Mouse (Mus musculus) stomach, embryonic 16.5 days (tissue): ENCODE results near the gene Mpp2. TPM values are rescaled to one million over a fixed set of nuclear protein-coding genes. Genes with fewer than 3 reads are reported as not detected.

Source experiments
- ATAC-seq: fragments of 200-750 bp; cut with Nextera tagmentation; 2 replicates; pipeline ENCODE4 v1.8.0; 2017; ENCODE audit warnings: moderate number of reproducible peaks, moderate TSS enrichment; ENCODE audit not compliant: insufficient read depth, low FRiP score
- H3K27ac ChIP-seq: fragments of 300-500 bp; sonication (generic); 2 replicates; pipeline ENCODE4 v1.5.1; 2014; ENCODE audit warnings: low read length
- H3K27me3 ChIP-seq: fragments of 300-500 bp; sonication (generic); 2 replicates; pipeline ENCODE4 v1.6.1; 2014; ENCODE audit warnings: low read length, control low read depth, mixed read lengths; ENCODE audit not compliant: control insufficient read depth, insufficient read depth
- H3K36me3 ChIP-seq: fragments of 300-500 bp; sonication (generic); 2 replicates; pipeline ENCODE4 v1.6.1; 2014; ENCODE audit warnings: low read length; ENCODE audit not compliant: control insufficient read depth, insufficient read depth
- H3K4me1 ChIP-seq: fragments of 300-500 bp; sonication (generic); 2 replicates; pipeline ENCODE4 v1.6.1; 2014; ENCODE audit warnings: low read length, control low read depth, mixed read lengths; ENCODE audit not compliant: control insufficient read depth, insufficient read depth
- H3K4me2 ChIP-seq: fragments of 300-500 bp; sonication (generic); 2 replicates; pipeline ENCODE4 v1.6.1; 2014; ENCODE audit warnings: low read depth, low read length, mixed read lengths
- H3K4me3 ChIP-seq: fragments of 300-500 bp; sonication (generic); replicated peaks from 2 replicates; pipeline ENCODE4 v1.5.1; 2014; ENCODE audit warnings: mild to moderate bottlenecking, low read length
- H3K9ac ChIP-seq: fragments of 300-500 bp; sonication (generic); 2 replicates; pipeline ENCODE4 v1.6.1; 2014; ENCODE audit warnings: low read length
- H3K9me3 ChIP-seq: fragments of 300-500 bp; sonication (generic); replicated peaks from 2 replicates; pipeline ENCODE4 v1.6.1; 2016; ENCODE audit warnings: low read length, control low read depth; ENCODE audit not compliant: control insufficient read depth
- WGBS: fragments of 180-500 bp; shearing (Covaris S2); extraction: QIAGEN DNeasy Blood & Tissue Kit; methylation state at CpG from one replicate; pipeline ENCODE4 v1.1.7; 2014; 5-methylcytosine and 5-hydroxymethylcytosine counted together
- polyA plus RNA-seq: library from polyadenylated mRNA; unstranded; fragments of >200 nt; fragmentation: Nextera tagmentation; extraction: Ambion mirVana; gene quantifications from 2 replicates; pipeline ENCODE4 v1.2.1, GENCODE M21; 2015

Mpp2 gene
- polyA plus RNA-seq, 1 experiment from 2014 or later, result 8.3 TPM

DNA sequence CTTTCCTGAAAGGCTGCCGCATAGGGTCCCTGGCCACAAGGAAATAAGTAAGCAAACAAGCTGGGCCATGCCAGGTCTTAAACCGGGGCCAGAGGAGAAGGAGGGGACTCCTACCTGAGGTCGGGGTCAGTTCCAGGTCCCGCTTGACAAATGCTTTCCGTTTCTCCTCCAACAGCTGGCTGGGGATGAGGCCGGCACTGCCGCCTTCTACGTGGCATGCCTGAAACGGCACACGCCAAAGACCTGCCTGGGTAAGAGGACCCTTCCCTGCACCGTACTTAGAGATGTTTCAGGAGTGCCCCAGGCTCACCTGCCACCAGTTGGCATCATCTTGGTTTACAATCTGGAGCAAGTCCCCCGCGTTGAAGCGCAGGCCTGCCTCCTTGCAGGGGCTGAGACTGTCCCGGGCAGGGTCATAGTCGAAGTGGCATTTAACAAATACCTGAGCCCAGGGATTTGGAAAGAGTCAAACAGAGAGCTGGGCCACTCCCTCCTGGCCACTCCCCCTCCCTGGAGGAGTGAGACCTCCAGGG lies 26.3 kb downstream of the Mpp2 start:
- no peaks in the 10 kb centered on the region for H3K9me3 ChIP-seq
- H3K27ac ChIP-seq, result no peak overlapping the region
- no peaks in the 10 kb centered on the region; the same call in 1 of the 2 replicates for H3K27me3 ChIP-seq
- ATAC-seq, result no peak
- no peaks in the 10 kb centered on the region for H3K36me3 ChIP-seq
- H3K4me3 ChIP-seq, result no peak overlapping the region
- WGBS, result 29% methylated on average over 16 of the region's 16 CpGs
- H3K9ac ChIP-seq, result no peak overlapping the region
- peaks cover 6% of the 10 kb centered on the region; the same call in 1 of the 2 replicates for H3K4me1 ChIP-seq
- no peak overlapping the region for H3K4me2 ChIP-seq

DNA sequence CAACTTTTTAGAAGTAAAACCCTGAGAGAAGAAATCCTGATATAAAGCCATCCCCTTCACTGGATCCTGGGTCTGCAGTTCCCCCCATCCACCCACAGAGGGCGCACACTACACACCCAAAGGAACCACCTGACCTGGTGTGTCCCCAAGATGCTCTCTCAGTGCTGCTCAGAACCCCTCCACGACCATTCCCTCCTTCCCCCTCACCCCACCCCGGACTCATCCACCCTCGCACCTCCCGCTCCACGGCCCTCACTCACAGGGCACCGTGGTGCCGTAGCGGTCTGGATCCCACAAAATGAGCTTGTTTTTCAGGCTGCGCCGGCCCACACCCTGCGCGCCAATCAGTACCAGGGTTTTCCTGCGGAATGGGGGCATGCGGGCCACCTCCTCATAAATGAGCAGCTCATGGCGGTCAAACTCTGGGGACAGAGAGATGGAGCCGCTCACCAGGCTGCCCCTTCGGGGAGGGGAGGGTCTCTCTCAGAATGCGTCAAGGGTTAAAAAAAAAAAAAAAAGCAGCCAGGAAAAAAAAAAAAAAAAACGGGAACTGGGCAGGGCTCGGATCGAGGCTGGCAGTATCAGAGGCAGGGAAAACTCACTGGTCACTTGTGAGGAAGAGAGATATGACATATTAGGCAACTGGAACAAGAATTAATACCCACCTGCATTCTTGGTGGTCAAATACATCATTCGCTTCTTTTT lies 26.9 kb downstream of the Mpp2 start:
- Histone ChIP-seq H3K4me2 (peak overlapping the region; percentile 67), H3K4me3 (peak overlapping the region; percentile 39), H3K4me1 (peaks cover 6% of the 10 kb centered on the region; the same call in 1 of the 2 replicates), H3K9ac (peak overlapping the region; percentile 52; the same call in 1 of the 2 replicates), H3K9me3 (no peaks in the 10 kb centered on the region), H3K27me3 (no peaks in the 10 kb centered on the region; the same call in 1 of the 2 replicates), H3K36me3 (no peaks in the 10 kb centered on the region), H3K27ac (no peak overlapping the region)
- ATAC-seq, result peak; percentile 74; the same call in 1 of the 2 replicates
- 3% methylated on average over 23 of the region's 23 CpGs for WGBS

DNA sequence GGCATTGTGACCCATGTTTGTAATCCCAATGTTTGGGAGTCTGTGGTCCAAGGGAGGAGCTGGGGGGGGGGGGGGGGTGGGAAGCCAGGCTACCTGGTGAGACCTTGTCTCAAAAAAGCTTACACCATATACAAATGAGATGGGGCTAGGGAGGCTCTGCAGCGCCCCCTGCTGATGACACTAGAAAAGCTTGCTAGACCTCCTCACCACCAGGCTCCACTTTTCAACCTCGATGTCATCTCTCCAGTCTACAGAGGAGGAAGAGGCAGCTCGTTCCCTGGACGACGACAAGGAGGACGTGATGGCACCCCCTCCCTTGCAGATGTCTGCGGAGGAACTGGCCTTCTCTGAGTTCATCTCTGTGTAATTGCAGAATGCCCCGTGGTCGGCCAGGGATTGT lies 34.5 kb downstream of the Mpp2 start:
- no peak for ATAC-seq
- Histone ChIP-seq H3K27me3 (no peaks in the 10 kb centered on the region), H3K4me2 (no peak overlapping the region), H3K9me3 (no peaks in the 10 kb centered on the region), H3K36me3 (no peaks in the 10 kb centered on the region), H3K9ac (no peak overlapping the region), H3K4me1 (no peaks in the 10 kb centered on the region), H3K4me3 (no peak overlapping the region), H3K27ac (no peak overlapping the region)
- WGBS, result 31% methylated on average over 9 of the region's 9 CpGs

DNA sequence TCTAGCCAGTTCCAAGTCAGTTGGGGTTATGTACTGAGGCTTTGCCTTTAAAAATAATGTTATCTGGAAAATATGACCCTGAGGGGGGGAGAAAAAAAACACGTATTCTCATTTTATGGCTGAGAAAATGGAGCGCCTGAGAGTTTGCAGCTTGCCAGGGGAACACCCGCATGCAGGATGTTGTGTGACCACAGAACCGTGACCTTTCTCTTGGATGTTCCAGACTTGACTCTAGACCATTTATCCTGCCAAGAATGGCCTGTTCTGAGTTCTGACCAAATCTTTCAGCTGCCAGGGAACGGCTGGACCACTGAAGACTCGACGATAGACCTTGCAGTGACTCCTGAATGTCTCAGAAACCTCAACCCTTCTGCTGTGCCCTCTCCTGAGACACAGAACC lies 35.1 kb downstream of the Mpp2 start:
- no peaks in the 10 kb centered on the region for H3K36me3 ChIP-seq
- no peaks in the 10 kb centered on the region for H3K9me3 ChIP-seq
- H3K4me3 ChIP-seq, result no peak overlapping the region
- H3K4me2 ChIP-seq, result no peak overlapping the region
- H3K9ac ChIP-seq, result no peak overlapping the region
- 65% methylated on average over 7 of the region's 7 CpGs for WGBS
- H3K4me1 ChIP-seq, result no peaks in the 10 kb centered on the region
- H3K27ac ChIP-seq, result no peak overlapping the region
- ATAC-seq, result no peak
- H3K27me3 ChIP-seq, result no peaks in the 10 kb centered on the region

DNA sequence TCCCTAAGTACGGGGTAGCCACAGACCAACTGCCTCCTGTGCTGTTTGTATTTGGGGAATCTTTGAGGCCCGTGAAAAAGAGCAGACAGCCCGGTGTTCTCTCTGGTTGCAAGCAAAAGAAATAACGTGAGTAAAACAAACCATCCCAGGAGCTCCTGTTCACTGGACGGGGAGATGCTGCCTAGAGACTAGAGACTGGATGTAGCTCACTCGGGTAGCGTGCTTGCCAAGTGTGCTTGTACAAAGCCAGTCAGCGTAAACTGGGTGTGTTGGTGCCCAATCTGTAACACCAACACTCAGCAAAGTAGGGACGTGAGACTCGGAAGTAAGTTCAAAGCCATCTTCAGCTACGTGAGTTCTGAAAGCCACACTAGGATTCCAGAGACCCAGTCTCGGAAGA lies 35.6 kb downstream of the Mpp2 start:
- no peaks in the 10 kb centered on the region for H3K27me3 ChIP-seq
- H3K4me1 ChIP-seq, result no peaks in the 10 kb centered on the region
- H3K4me2 ChIP-seq, result no peak overlapping the region
- H3K36me3 ChIP-seq, result no peaks in the 10 kb centered on the region
- no peak overlapping the region for H3K4me3 ChIP-seq
- H3K9ac ChIP-seq, result no peak overlapping the region
- no peak overlapping the region for H3K27ac ChIP-seq
- ATAC-seq, result no peak
- no peaks in the 10 kb centered on the region for H3K9me3 ChIP-seq
- WGBS, result 76% methylated on average over 12 of the region's 12 CpGs

DNA sequence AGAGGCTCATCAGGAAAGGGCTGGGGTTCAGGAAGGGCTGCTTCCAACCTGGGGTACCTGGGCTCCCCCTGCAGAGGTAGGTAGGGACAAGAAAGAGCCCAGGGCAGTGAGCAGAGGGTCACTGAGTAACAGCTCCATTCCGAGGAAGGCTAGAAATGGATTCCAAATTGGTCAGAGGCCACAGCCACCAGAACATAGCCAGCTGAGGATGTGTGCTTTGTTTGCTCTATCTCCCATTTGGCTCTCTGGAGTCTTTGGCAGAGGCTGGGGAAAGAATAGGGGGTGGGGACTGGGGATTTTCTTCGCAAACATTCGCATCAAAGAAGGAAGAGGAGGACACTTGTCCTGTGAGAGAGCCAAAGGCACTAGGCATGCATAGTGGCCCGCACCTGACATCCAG lies 36.4 kb downstream of the Mpp2 start:
- H3K4me1 ChIP-seq, result no peaks in the 10 kb centered on the region
- no peak for ATAC-seq
- no peaks in the 10 kb centered on the region for H3K9me3 ChIP-seq
- WGBS, result 40% methylated on average over 4 of the region's 4 CpGs
- no peak overlapping the region for H3K9ac ChIP-seq
- H3K4me2 ChIP-seq, result no peak overlapping the region
- H3K27me3 ChIP-seq, result no peaks in the 10 kb centered on the region
- peak overlapping the region; percentile 69; the same call in 1 of the 2 replicates for H3K27ac ChIP-seq
- H3K4me3 ChIP-seq, result no peak overlapping the region
- H3K36me3 ChIP-seq, result no peaks in the 10 kb centered on the region

DNA sequence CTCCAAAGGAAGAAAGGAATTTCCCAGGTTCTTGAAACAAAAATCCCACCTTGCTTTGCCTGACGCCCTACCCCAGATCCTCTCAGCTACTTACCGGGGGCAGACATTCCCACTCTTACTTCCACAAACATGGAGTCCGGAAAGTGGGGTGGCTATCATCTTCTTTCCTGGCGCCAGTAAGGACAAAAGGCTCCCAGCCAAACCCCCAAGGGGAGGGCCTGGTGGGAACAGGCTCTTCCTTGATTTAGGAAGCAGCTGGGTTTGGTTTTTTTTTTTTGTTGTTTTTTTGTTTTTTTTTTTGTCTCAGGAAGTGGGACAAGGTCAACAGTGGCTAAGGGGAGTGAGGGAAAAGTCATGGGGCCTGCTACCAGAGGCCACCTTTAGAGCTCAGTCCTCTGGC lies 36.8 kb downstream of the Mpp2 start:
- H3K27ac ChIP-seq, result peak overlapping the region; percentile 69; the same call in 1 of the 2 replicates
- 60% methylated on average over 4 of the region's 4 CpGs for WGBS
- no peaks in the 10 kb centered on the region for H3K36me3 ChIP-seq

DNA sequence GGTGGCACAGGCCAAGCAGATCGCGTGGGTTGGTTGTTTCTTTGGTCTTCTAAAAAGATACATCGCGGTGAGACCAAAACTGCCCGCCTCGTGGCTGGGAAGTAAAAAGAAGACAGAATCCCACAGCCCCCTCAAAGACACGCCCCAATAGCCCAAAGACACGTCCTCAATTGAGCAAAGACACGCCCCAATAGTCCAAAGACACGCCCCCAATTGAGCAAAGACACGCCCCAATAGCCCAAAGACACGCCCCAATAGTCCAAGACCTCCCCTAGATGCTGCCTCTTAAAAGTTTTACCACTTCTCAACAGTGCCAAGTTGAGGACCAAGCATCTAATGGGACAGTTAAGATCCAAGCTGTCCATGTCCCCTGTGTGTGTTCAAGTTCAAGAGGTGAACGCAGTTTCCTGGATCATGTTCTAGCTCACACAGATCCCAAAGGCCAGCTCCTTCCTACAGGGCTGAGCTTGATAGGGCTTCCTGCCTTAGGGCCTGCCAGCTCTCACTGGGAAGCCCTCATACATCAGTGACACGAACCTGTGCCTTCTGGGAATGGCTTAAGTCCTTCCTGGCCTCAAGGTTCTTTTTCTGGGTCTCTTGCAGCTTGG lies 38.3 kb downstream of the Mpp2 start:
- WGBS, result 57% methylated on average over 14 of the region's 14 CpGs
- no peak overlapping the region for H3K4me3 ChIP-seq
- no peaks in the 10 kb centered on the region for H3K9me3 ChIP-seq
- no peak overlapping the region for H3K9ac ChIP-seq
- no peaks in the 10 kb centered on the region for H3K36me3 ChIP-seq
- no peak overlapping the region for H3K4me2 ChIP-seq
- ATAC-seq, result no peak
- H3K27me3 ChIP-seq, result no peaks in the 10 kb centered on the region
- no peak overlapping the region; the same call in 1 of the 2 replicates for H3K27ac ChIP-seq
- H3K4me1 ChIP-seq, result no peaks in the 10 kb centered on the region

More for the DNA sequence above, 36.8 kb downstream of the Mpp2 start:
- Histone ChIP-seq H3K4me1 (no peaks in the 10 kb centered on the region), H3K4me2 (no peak overlapping the region), H3K4me3 (no peak overlapping the region), H3K9me3 (no peaks in the 10 kb centered on the region), H3K27me3 (no peaks in the 10 kb centered on the region), H3K9ac (no peak overlapping the region)
- ATAC-seq, result no peak

DNA sequence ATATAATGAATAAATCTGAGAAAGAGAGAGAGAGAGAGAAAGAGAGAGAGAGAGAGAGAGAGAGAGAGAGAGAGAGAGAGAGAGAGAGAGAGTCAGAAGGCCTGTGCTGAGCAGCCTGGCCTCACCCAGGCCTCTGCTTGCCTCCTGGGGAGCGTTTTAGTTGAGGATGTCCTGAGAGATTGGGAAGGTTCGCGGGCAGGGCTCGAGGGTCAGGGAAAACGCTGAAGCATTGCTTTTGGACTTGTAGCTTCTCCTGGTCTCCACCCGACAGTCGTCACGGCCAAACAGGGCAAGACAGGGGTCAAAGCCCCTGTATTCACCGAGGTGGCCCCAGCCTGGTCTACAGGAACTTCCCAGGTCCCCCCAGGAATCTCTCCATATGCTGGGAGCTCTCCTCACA lies 41.7 kb downstream of the Mpp2 start:
- Histone ChIP-seq H3K4me3 (no peak overlapping the region), H3K27me3 (no peaks in the 10 kb centered on the region)

More for the DNA sequence above, 41.7 kb downstream of the Mpp2 start:
- no peaks in the 10 kb centered on the region for H3K36me3 ChIP-seq
- 77% methylated on average over 9 of the region's 9 CpGs for WGBS
- H3K27ac ChIP-seq, result no peak overlapping the region
- no peak for ATAC-seq
- no peaks in the 10 kb centered on the region for H3K9me3 ChIP-seq
- no peaks in the 10 kb centered on the region for H3K4me1 ChIP-seq
- no peak overlapping the region for H3K4me2 ChIP-seq
- H3K9ac ChIP-seq, result no peak overlapping the region
